Mouse (Mus musculus) bone marrow macrophage, adult 2 months (primary cell): ENCODE results near the gene Nfkb2.

Source experiments
- CTCF ChIP-seq: IDR thresholded peaks from 2 replicates; pipeline ENCODE4 v1.5.1; 2012; ENCODE audit warnings: low read depth, mild to moderate bottlenecking, low read length, moderate library complexity
- POLR2A ChIP-seq: IDR thresholded peaks from 2 replicates; pipeline ENCODE4 v1.6.1; 2012; ENCODE audit warnings: mild to moderate bottlenecking, low read depth, low read length, borderline replicate concordance

- no peak for TF ChIP-seq CTCF
- TF ChIP-seq POLR2A: no peak
Measured at GRCm38 (mm10) chr19:46318031-46318471, 13.9 kb downstream of the Nfkb2 start.
